Mouse (Mus musculus): Measurements from ENCODE around the gene Gm3298.
"Not testable (repeated sequence)": the region's sequence is repeated elsewhere in the genome, so short reads cannot be mapped to it uniquely, and the experiment has no call there.

Gene Gm3298

DNA sequence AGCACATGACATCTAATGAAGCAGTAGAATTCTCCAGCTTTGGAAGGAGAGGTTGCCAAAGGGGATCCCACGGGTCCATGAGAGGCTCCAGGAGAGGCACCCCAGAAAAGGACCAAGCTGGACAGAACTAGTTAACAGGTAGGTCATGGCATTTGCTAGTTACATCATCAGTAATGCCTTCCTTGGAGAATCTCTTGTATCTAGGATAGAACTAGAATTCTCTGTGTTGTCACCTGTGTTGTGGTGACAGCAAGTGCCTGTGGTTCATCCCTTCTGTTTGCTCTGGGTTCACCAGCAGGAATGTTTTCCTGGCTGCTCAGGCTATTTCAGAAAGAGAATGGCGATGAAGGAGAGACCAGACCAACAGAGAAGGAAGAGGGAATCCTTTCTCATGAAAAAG, at the start of gene Gm3298:
Gene Gm3298, plus strand, starts transcription at position 301 of the 400 bp plus-strand sequence.
- DNase-seq (ENCODE audit: low spot score) = not testable (repeated sequence)

GRCm38 (mm10) chr14:4983635-4984034, 32.1 kb upstream of the Gm3298 start, which contains the start of gene Gm8297:
Gene Gm8297, plus strand, starts transcription at chr14:4983935.
- not testable (repeated sequence) for DNase-seq (ENCODE audit: low spot score)

DNA sequence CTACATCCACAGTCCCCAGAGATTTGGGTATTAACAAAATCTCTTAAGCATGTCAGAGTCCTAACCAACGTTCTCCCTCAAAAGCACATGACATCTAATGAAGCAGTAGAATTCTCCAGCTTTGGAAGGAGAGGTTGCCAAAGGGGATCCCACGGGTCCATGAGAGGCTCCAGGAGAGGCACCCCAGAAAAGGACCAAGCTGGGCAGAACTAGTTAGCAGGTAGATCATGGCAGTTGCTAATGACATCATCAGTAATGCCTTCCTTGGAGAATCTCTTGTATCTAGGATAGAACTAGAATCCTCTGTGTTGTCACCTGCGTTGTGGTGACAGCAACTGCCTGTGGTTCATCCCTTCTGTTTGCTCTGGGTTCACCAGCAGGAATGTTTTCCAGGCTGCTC, 34.6 kb downstream of the Gm3298 start, which contains the start of gene 4930555G01Rik:
Gene 4930555G01Rik, plus strand, starts transcription at position 301 of the 400 bp plus-strand sequence.
- not testable (repeated sequence) for DNase-seq (ENCODE audit: low spot score)
